Mouse (Mus musculus) CH12.LX (cell line): ENCODE results near the gene Cldn5. TPM values are rescaled to one million over a fixed set of nuclear protein-coding genes. Genes with fewer than 3 reads are reported as not detected.

ENCODE experiments used
- DNase-seq: peaks from one replicate; pipeline ENCODE4 v3.0.0-alpha.2; 2013; ENCODE audit errors: extremely low read depth
- H3K27ac ChIP-seq: 2 replicates; pipeline ENCODE4 v1.5.1; 2012; ENCODE audit warnings: low read depth, mild to moderate bottlenecking, control low read depth, moderate library complexity; ENCODE audit not compliant: insufficient read depth
- H3K27me3 ChIP-seq: replicated peaks from 2 replicates; pipeline ENCODE3; 2012; ENCODE audit warnings: inconsistent platforms
- H3K36me3 ChIP-seq, 2 experiments: replicated peaks in 1 of 2; 2 replicates each; pipeline versions ENCODE3 to v1.6.1; 2012; ENCODE audit warnings: inconsistent platforms in 1 of 2, low read length in 1 of 2, mild to moderate bottlenecking in 1 of 2, mixed read lengths in 1 of 2, moderate library complexity in 1 of 2; ENCODE audit not compliant: control insufficient read depth in 1 of 2, insufficient read depth in 1 of 2
- H3K4me1 ChIP-seq, 2 experiments: 2 replicates each; pipeline ENCODE4 v1.6.1; 2012; ENCODE audit warnings: inconsistent platforms in 1 of 2, moderate library complexity in 1 of 2; ENCODE audit not compliant: insufficient read depth in 2 of 2, control insufficient read depth in 1 of 2
- H3K4me2 ChIP-seq: 2 replicates; pipeline ENCODE4 v1.6.1; 2012; ENCODE audit warnings: low read depth, mild to moderate bottlenecking, control low read depth; ENCODE audit not compliant: poor library complexity, insufficient read depth, severe bottlenecking
- H3K4me3 ChIP-seq, 3 experiments: fragments of 150-350 bp in 1 of 3; sonication (generic) in 1 of 3; replicated peaks in 1 of 3; 2 replicates each; pipeline versions ENCODE3 to v1.5.1; 2011 to 2012; ENCODE audit warnings: low read depth in 2 of 3, low read length in 2 of 3, mild to moderate bottlenecking in 2 of 3, moderate library complexity in 2 of 3, control low read depth in 1 of 3, improper control_type of control experiment in 1 of 3, inconsistent platforms in 1 of 3, mixed read lengths in 1 of 3; ENCODE audit not compliant: poor library complexity in 1 of 3
- H3K79me2 ChIP-seq: replicated peaks from 2 replicates; pipeline ENCODE4 v1.6.1; 2012; ENCODE audit warnings: mild to moderate bottlenecking, moderate library complexity; ENCODE audit not compliant: control insufficient read depth, poor library complexity, insufficient read depth, severe bottlenecking; ENCODE audit errors: extremely low read depth
- H3K9ac ChIP-seq: 2 replicates; pipeline ENCODE4 v1.6.1; 2012; ENCODE audit warnings: low read depth, mild to moderate bottlenecking, control low read depth, moderate library complexity; ENCODE audit not compliant: insufficient read depth
- H3K9me3 ChIP-seq: replicated peaks from 2 replicates; pipeline ENCODE3; 2012; ENCODE audit warnings: low read length, inconsistent platforms, mixed read lengths
- CHD1 ChIP-seq: IDR thresholded peaks from 2 replicates; pipeline ENCODE4 v1.6.1; 2012; ENCODE audit warnings: low read depth, low read length, improper control_type of control experiment, inconsistent platforms
- CHD2 ChIP-seq: IDR thresholded peaks from 2 replicates; pipeline ENCODE4 v1.6.1; 2011; ENCODE audit warnings: low read length, improper control_type of control experiment
- E2F4 ChIP-seq: IDR thresholded peaks from 2 replicates; pipeline ENCODE4 v1.6.1; 2011; ENCODE audit warnings: low read depth, low read length, improper control_type of control experiment; ENCODE audit not compliant: insufficient replicate concordance
- EP300 ChIP-seq: IDR thresholded peaks from 2 replicates; pipeline ENCODE4 v1.6.1; 2011; ENCODE audit warnings: low read length, improper control_type of control experiment
- GABPA ChIP-seq: IDR thresholded peaks from 2 replicates; pipeline ENCODE4 v1.6.1; 2012; ENCODE audit warnings: low read depth, low read length, improper control_type of control experiment, inconsistent platforms; ENCODE audit not compliant: insufficient replicate concordance
- HCFC1 ChIP-seq: IDR thresholded peaks from 2 replicates; pipeline ENCODE4 v1.6.1; 2012; ENCODE audit warnings: low read depth, mild to moderate bottlenecking, inconsistent platforms, low read length, improper control_type of control experiment
- IRF4 ChIP-seq: IDR thresholded peaks from 2 replicates; pipeline ENCODE4 v1.6.1; 2014; ENCODE audit warnings: low read depth, mild to moderate bottlenecking, inconsistent platforms, low read length, improper control_type of control experiment
- JUN ChIP-seq: IDR thresholded peaks from 2 replicates; pipeline ENCODE4 v1.6.1; 2011; ENCODE audit warnings: low read depth, mild to moderate bottlenecking, low read length, improper control_type of control experiment, moderate library complexity; ENCODE audit not compliant: insufficient read depth
- JUND ChIP-seq: conservative IDR thresholded peaks from 2 replicates; pipeline ENCODE4 v1.6.1; 2011; ENCODE audit warnings: low read depth, low read length, improper control_type of control experiment
- KAT2A ChIP-seq: IDR thresholded peaks from 2 replicates; pipeline ENCODE4 v1.6.1; 2012; ENCODE audit warnings: low read length, improper control_type of control experiment, inconsistent platforms; ENCODE audit not compliant: insufficient replicate concordance
- MAFK ChIP-seq: IDR thresholded peaks from 2 replicates; pipeline ENCODE4 v1.6.1; 2011; ENCODE audit warnings: low read length, improper control_type of control experiment; ENCODE audit not compliant: insufficient replicate concordance
- MAZ ChIP-seq: IDR thresholded peaks from 2 replicates; pipeline ENCODE4 v1.6.1; 2012; ENCODE audit warnings: low read depth, mild to moderate bottlenecking, inconsistent platforms, low read length, improper control_type of control experiment, moderate library complexity
- MYC ChIP-seq: IDR thresholded peaks from 2 replicates; pipeline ENCODE4 v1.6.1; 2011; ENCODE audit warnings: low read depth, mild to moderate bottlenecking, improper control_type of control experiment, low read length
- NRF1 ChIP-seq: IDR thresholded peaks from 2 replicates; pipeline ENCODE4 v1.6.1; 2014; ENCODE audit warnings: low read depth, mild to moderate bottlenecking, inconsistent platforms, low read length, improper control_type of control experiment, moderate library complexity
- POLR2A ChIP-seq: IDR thresholded peaks from 2 replicates; pipeline ENCODE4 v1.6.1; 2011; ENCODE audit warnings: low read depth, mild to moderate bottlenecking, improper control_type of control experiment, low read length
- POLR2AphosphoS2 ChIP-seq: IDR thresholded peaks from 2 replicates; pipeline ENCODE4 v1.6.1; 2011; ENCODE audit warnings: low read depth, low read length, improper control_type of control experiment
- RAD21 ChIP-seq: IDR thresholded peaks from 2 replicates; pipeline ENCODE4 v1.6.1; 2011; ENCODE audit warnings: low read depth, mild to moderate bottlenecking, low read length, improper control_type of control experiment, moderate library complexity
- RCOR1 ChIP-seq: conservative IDR thresholded peaks from 2 replicates; pipeline ENCODE4 v1.6.1; 2012; ENCODE audit warnings: low read depth, mild to moderate bottlenecking, inconsistent platforms, low read length, improper control_type of control experiment
- SMC3 ChIP-seq: IDR thresholded peaks from 2 replicates; pipeline ENCODE4 v1.6.1; 2011; ENCODE audit warnings: low read depth, low read length, improper control_type of control experiment
- TBP ChIP-seq: conservative IDR thresholded peaks from 2 replicates; pipeline ENCODE4 v1.6.1; 2011; ENCODE audit warnings: low read depth, low read length, improper control_type of control experiment
- TCF12 ChIP-seq: IDR thresholded peaks from 2 replicates; pipeline ENCODE4 v1.6.1; 2014; ENCODE audit warnings: low read depth, mild to moderate bottlenecking, inconsistent platforms, low read length, improper control_type of control experiment
- USF2 ChIP-seq: conservative IDR thresholded peaks from 2 replicates; pipeline ENCODE4 v1.6.1; 2011; ENCODE audit warnings: low read depth, low read length, improper control_type of control experiment
- ZC3H11A ChIP-seq: IDR thresholded peaks from 2 replicates; pipeline ENCODE4 v1.6.1; 2012; ENCODE audit warnings: low read depth, mild to moderate bottlenecking, inconsistent platforms, low read length, improper control_type of control experiment
- ZKSCAN1 ChIP-seq: IDR thresholded peaks from 2 replicates; pipeline ENCODE4 v1.6.1; 2012; ENCODE audit warnings: low read depth, inconsistent platforms, low read length, improper control_type of control experiment, borderline replicate concordance
- ZMIZ1 ChIP-seq: IDR thresholded peaks from 2 replicates; pipeline ENCODE4 v1.6.1; 2012; ENCODE audit warnings: low read depth, mild to moderate bottlenecking, inconsistent platforms, low read length, improper control_type of control experiment
- ZNF384 ChIP-seq: IDR thresholded peaks from 2 replicates; pipeline ENCODE4 v1.6.1; 2012; ENCODE audit warnings: low read depth, low read length, improper control_type of control experiment, inconsistent platforms
- dilution Hi-C: fragments of 300-500 bp; cut with MboI; formaldehyde crosslinking; loops from 2 replicates; pipeline ENCODE4 v1.14.3; 2020; ENCODE audit warnings: low sequenced_read_pairs; ENCODE audit not compliant: extremely low pct_unique_long_range_greater_than_20kb, extremely low pct_ligation_motif_present
- in situ Hi-C: fragments of 300-500 bp; cut with MboI; formaldehyde crosslinking; loops from 3 replicates; pipeline ENCODE4 v1.14.3; 2019; ENCODE audit warnings: low sequenced_read_pairs, low pct_ligation_motif_present, low pct_unique_long_range_greater_than_20kb, mixed read lengths
- polyA plus RNA-seq: library from polyadenylated mRNA; unstranded; fragments of >175 nt; gene quantifications from 2 replicates; pipeline ENCODE4 v1.2.1, GENCODE M21; 2012; ENCODE audit warnings: low read depth; ENCODE audit not compliant: insufficient read length
- total RNA-seq, 2 experiments: library from RNA; depleted of rRNA; stranded (reverse); fragments of 300-350 nt in 1 of 2; fragments of >200 nt in 1 of 2; gene quantifications; 2 replicates each; pipeline ENCODE4 v1.2.3; 2012 to 2014

The Cldn5 gene
- total and polyA plus RNA-seq, 3 experiments: not detected

GRCm38 (mm10) chr16:18822356-18822755, 45.7 kb downstream of the Cldn5 start:
- Histone ChIP-seq H3K27me3 (no peaks in the 10 kb centered on the region), H3K4me3 (no peak overlapping the region), H3K9me3 (no peaks in the 10 kb centered on the region), H3K4me2 (no peak overlapping the region), H3K4me1 (no peaks in the 10 kb centered on the region), H3K79me2 (no peaks in the 10 kb centered on the region), H3K27ac (no peak overlapping the region), H3K9ac (no peak overlapping the region), H3K36me3 (peaks cover 88 to 98% of the 10 kb centered on the region in 2 experiments)
- dilution Hi-C loops (no loop called here), in situ Hi-C loops (no loop called here)
- no peak for DNase-seq
- TF ChIP-seq IRF4 (no peak), E2F4 (no peak), SMC3 (no peak), CHD1 (no peak), ZC3H11A (no peak), NRF1 (no peak), TCF12 (no peak), POLR2A (no peak), CHD2 (no peak), JUN (no peak), GABPA (no peak), KAT2A (no peak), JUND (no peak), RCOR1 (no peak), ZKSCAN1 (no peak), MAFK (no peak), MYC (no peak), POLR2AphosphoS2 (no peak)

- in situ Hi-C loops (no loop called here), dilution Hi-C loops (no loop called here)
- H3K4me2 ChIP-seq: no peak overlapping the region
- H3K9me3 ChIP-seq: no peaks in the 10 kb centered on the region
- TF ChIP-seq SMC3 (no peak), GABPA (no peak), TBP (no peak), RAD21 (no peak), E2F4 (no peak), TCF12 (no peak), HCFC1 (no peak), EP300 (no peak), USF2 (no peak), KAT2A (no peak), ZMIZ1 (no peak), JUN (no peak), MAZ (no peak), ZNF384 (no peak)
- H3K4me1 ChIP-seq: no peaks in the 10 kb centered on the region
- H3K36me3 ChIP-seq: peaks cover 89 to 98% of the 10 kb centered on the region in 2 experiments
- no peaks in the 10 kb centered on the region for H3K27me3 ChIP-seq
- DNase-seq: no peak
- H3K4me3 ChIP-seq: no peak overlapping the region
- H3K79me2 ChIP-seq: no peaks in the 10 kb centered on the region
- H3K27ac ChIP-seq: no peak overlapping the region
- H3K9ac ChIP-seq: no peak overlapping the region
Observed at GRCm38 (mm10) chr16:18822925-18823324, 46.3 kb downstream of the Cldn5 start.
